Mouse (Mus musculus): ENCODE measurements around the gene Pax4. TPM values are rescaled to one million over a fixed set of nuclear protein-coding genes. Genes with fewer than 3 reads are reported as not detected.

The Pax4 gene
- total RNA-seq, 2 experiments from 2014 or later: not detected

- ATAC-seq (replicated peaks; ENCODE audit: poor library complexity): peak; percentile 32; the same call in 1 of the 2 replicates
Observed at GRCm38 (mm10) chr6:28398726-28399125, 50.4 kb downstream of the Pax4 start.

DNA sequence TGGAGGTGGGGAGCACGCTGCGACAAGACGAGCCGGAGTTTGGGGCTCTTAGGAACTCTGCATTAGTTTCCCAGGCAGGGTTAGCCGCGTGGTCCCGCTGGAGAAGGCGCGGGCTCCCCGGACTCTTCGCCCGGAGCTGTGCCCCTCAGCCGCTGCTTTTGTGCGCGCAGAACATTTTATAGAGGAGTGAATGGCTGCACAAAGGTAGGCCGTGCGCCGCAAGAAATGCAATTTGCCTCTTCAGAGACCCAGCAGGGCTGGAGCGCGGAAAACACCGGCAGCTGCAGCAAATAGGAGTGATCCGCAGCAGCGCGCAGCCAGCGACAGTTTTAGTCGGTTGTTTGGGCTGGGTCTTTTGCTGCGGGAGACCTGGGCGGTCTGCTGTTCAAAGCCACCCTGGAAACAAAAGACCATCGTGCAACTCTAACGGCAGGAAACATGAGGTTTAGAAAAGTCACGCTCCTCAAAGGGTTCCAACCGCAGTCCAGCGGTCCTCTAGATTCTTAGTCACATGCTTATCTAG, 51.4 kb downstream of the Pax4 start, which contains the start of gene Zfp800:
TSS of gene Zfp800 (minus strand) at position 325 of the 523 bp plus-strand sequence.
- peak; percentile 52 for ATAC-seq (replicated peaks; ENCODE audit: poor library complexity)

- peak; percentile 60 for ATAC-seq (replicated peaks; ENCODE audit: poor library complexity)
Observed at GRCm38 (mm10) chr6:28396853-28397457, 52.2 kb downstream of the Pax4 start.

GRCm38 (mm10) chr6:28396051-28396852, 52.9 kb downstream of the Pax4 start:
- ATAC-seq (replicated peaks; ENCODE audit: poor library complexity): no peak

Other genes starting within 250 kb of the Pax4 start
- 63.6 and 64.3 TPM in 2 replicates for gene Zfp800, start 51.3 kb downstream of the Pax4 start, total RNA-seq (2015)
- gene Zfp800, start 51.3 kb downstream of the Pax4 start, total RNA-seq (2017): 57.3 and 65.0 TPM in 2 replicates
- 45.1 and 45.5 TPM in 2 replicates for gene Arf5, start 25.8 kb downstream of the Pax4 start, total RNA-seq (2015)
- 44.2 and 45.2 TPM in 2 replicates for gene Arf5, start 25.8 kb downstream of the Pax4 start, total RNA-seq (2017)
- gene Fscn3, start 21.6 kb downstream of the Pax4 start, total RNA-seq (2015): not detected in 2 replicates
- gene Fscn3, start 21.6 kb downstream of the Pax4 start, total RNA-seq (2017): not detected in 2 replicates
- 4.0 and 4.4 TPM in 2 replicates for gene Gcc1, start 21.0 kb downstream of the Pax4 start, total RNA-seq (2015)
- 9.5 and 10.2 TPM in 2 replicates for gene Gcc1, start 21.0 kb downstream of the Pax4 start, total RNA-seq (2017)
- 85.0 and 89.1 TPM in 2 replicates for gene Snd1, start 25.8 kb upstream of the Pax4 start, total RNA-seq (2015)
- 177 and 186 TPM in 2 replicates for gene Snd1, start 25.8 kb upstream of the Pax4 start, total RNA-seq (2017)